Mouse (Mus musculus) MEL (cell line): ENCODE measurements at regions not wholly inside any gene's neighbourhood (a gene's known extent, or its start where the extent isn't known, plus 50 kb on each side); places are given as distances from the start of the nearest gene placed in this dataset.

Source experiments
- DNase-seq: peaks from one replicate; pipeline ENCODE4 v3.0.0; 2011; ENCODE audit warnings: low read depth, low spot score
- H3K27ac ChIP-seq: 2 replicates; pipeline ENCODE4 v1.5.1; 2012; ENCODE audit warnings: low read depth, mild to moderate bottlenecking, control low read depth, low read length, moderate library complexity; ENCODE audit not compliant: control insufficient read depth
- H3K27me3 ChIP-seq, 2 experiments: fragments of 150-350 bp in 1 of 2; sonication (generic) in 1 of 2; 2 replicates each; pipeline ENCODE4 v1.6.1; 2012; ENCODE audit warnings: low read length in 2 of 2, mild to moderate bottlenecking in 2 of 2, improper control_type of control experiment in 1 of 2, moderate library complexity in 1 of 2; ENCODE audit not compliant: insufficient read depth in 2 of 2, control insufficient read depth in 1 of 2
- H3K36me3 ChIP-seq, 2 experiments: 2 replicates each; pipeline ENCODE4 v1.6.1; 2012 to 2014; ENCODE audit warnings: low read length in 2 of 2, improper control_type of control experiment in 1 of 2, inconsistent platforms in 1 of 2, mild to moderate bottlenecking in 1 of 2; ENCODE audit not compliant: insufficient read depth in 2 of 2, control insufficient read depth in 1 of 2
- H3K4me1 ChIP-seq, 2 experiments: fragments of 150-350 bp in 1 of 2; sonication (generic) in 1 of 2; 2 replicates each; pipeline ENCODE4 v1.6.1; 2012; ENCODE audit warnings: low read length in 2 of 2, improper control_type of control experiment in 1 of 2, mild to moderate bottlenecking in 1 of 2; ENCODE audit not compliant: insufficient read depth in 2 of 2, control insufficient read depth in 1 of 2
- H3K4me3 ChIP-seq, 2 experiments: fragments of 150-350 bp in 1 of 2; sonication (generic) in 1 of 2; 2 replicates each; pipeline ENCODE4 v1.5.1; 2012; ENCODE audit warnings: low read depth in 2 of 2, low read length in 2 of 2, mild to moderate bottlenecking in 2 of 2, moderate library complexity in 2 of 2, control low read depth in 1 of 2, improper control_type of control experiment in 1 of 2; ENCODE audit not compliant: control insufficient read depth in 1 of 2, insufficient read depth in 1 of 2
- H3K79me2 ChIP-seq: 2 replicates; pipeline ENCODE4 v1.6.1; 2012; ENCODE audit warnings: mild to moderate bottlenecking, low read length, moderate library complexity; ENCODE audit not compliant: control insufficient read depth, poor library complexity, insufficient read depth
- H3K9ac ChIP-seq: 2 replicates; pipeline ENCODE4 v1.6.1; 2012; ENCODE audit warnings: low read depth, mild to moderate bottlenecking, control low read depth, low read length, moderate library complexity; ENCODE audit not compliant: control insufficient read depth, poor library complexity, severe bottlenecking
- H3K9me3 ChIP-seq: fragments of 150-350 bp; sonication (generic); replicated peaks from 2 replicates; pipeline ENCODE4 v1.6.1; 2012; ENCODE audit warnings: mild to moderate bottlenecking, low read length, improper control_type of control experiment, moderate library complexity; ENCODE audit not compliant: insufficient read depth
- CHD1 ChIP-seq: IDR thresholded peaks from 2 replicates; pipeline ENCODE4 v1.6.1; 2012; ENCODE audit warnings: low read depth, mild to moderate bottlenecking, inconsistent platforms, low read length, improper control_type of control experiment
- CTCF ChIP-seq, 3 experiments: IDR thresholded peaks in 2 of 3; conservative IDR thresholded peaks in 1 of 3; 2 replicates each; pipeline ENCODE4 v1.5.1; 2011 to 2012; ENCODE audit warnings: low read length in 3 of 3, low read depth in 2 of 3, mild to moderate bottlenecking in 2 of 3, improper control_type of control experiment in 1 of 3, inconsistent platforms in 1 of 3, mixed read lengths in 1 of 3, moderate library complexity in 1 of 3; ENCODE audit not compliant: control insufficient read depth in 1 of 3, insufficient read depth in 1 of 3, poor library complexity in 1 of 3, severe bottlenecking in 1 of 3
- E2F4 ChIP-seq: IDR thresholded peaks from 2 replicates; pipeline ENCODE4 v1.6.1; 2011; ENCODE audit warnings: low read depth, low read length, improper control_type of control experiment, borderline replicate concordance
- ELF1 ChIP-seq: IDR thresholded peaks from 2 replicates; pipeline ENCODE4 v1.6.1; 2014; ENCODE audit warnings: low read depth, mild to moderate bottlenecking, inconsistent platforms, low read length, improper control_type of control experiment, moderate library complexity
- GABPA ChIP-seq: IDR thresholded peaks from 2 replicates; pipeline ENCODE4 v1.6.1; 2012; ENCODE audit warnings: low read depth, mild to moderate bottlenecking, inconsistent platforms, low read length, improper control_type of control experiment, moderate library complexity
- HCFC1 ChIP-seq: IDR thresholded peaks from 2 replicates; pipeline ENCODE4 v1.6.1; 2012; ENCODE audit warnings: low read depth, mild to moderate bottlenecking, inconsistent platforms, low read length, improper control_type of control experiment, moderate library complexity
- JUND ChIP-seq: IDR thresholded peaks from 2 replicates; pipeline ENCODE4 v1.6.1; 2011; ENCODE audit warnings: low read depth, mild to moderate bottlenecking, improper control_type of control experiment, low read length
- MAFK ChIP-seq: IDR thresholded peaks from 2 replicates; pipeline ENCODE4 v1.6.1; 2011; ENCODE audit warnings: low read depth, mild to moderate bottlenecking, low read length, improper control_type of control experiment, borderline replicate concordance
- MAX ChIP-seq: IDR thresholded peaks from 2 replicates; pipeline ENCODE4 v1.6.1; 2011; ENCODE audit warnings: low read length, improper control_type of control experiment
- MYB ChIP-seq: IDR thresholded peaks from 2 replicates; pipeline ENCODE4 v1.6.1; 2011; ENCODE audit warnings: mild to moderate bottlenecking, low read depth, low read length, improper control_type of control experiment
- NRF1 ChIP-seq: IDR thresholded peaks from 2 replicates; pipeline ENCODE4 v1.6.1; 2014; ENCODE audit warnings: low read depth, mild to moderate bottlenecking, inconsistent platforms, low read length, improper control_type of control experiment, moderate library complexity; ENCODE audit not compliant: poor library complexity, insufficient read depth, severe bottlenecking
- POLR2AphosphoS5 ChIP-seq: IDR thresholded peaks from 2 replicates; pipeline ENCODE4 v1.6.1; 2012; ENCODE audit warnings: low read depth, borderline replicate concordance, mild to moderate bottlenecking, inconsistent platforms, low read length, moderate library complexity, mixed read lengths
- TBP ChIP-seq: IDR thresholded peaks from 2 replicates; pipeline ENCODE4 v1.8.0; 2011; ENCODE audit warnings: low read depth, low read length, improper control_type of control experiment
- TCF12 ChIP-seq: IDR thresholded peaks from 2 replicates; pipeline ENCODE4 v1.6.1; 2014; ENCODE audit warnings: low read depth, mild to moderate bottlenecking, inconsistent platforms, low read length, improper control_type of control experiment, moderate library complexity
- UBTF ChIP-seq: IDR thresholded peaks from 2 replicates; pipeline ENCODE4 v1.6.1; 2012; ENCODE audit warnings: low read depth, mild to moderate bottlenecking, inconsistent platforms, low read length, improper control_type of control experiment, moderate library complexity, borderline replicate concordance; ENCODE audit not compliant: insufficient read depth
- ZNF384 ChIP-seq: IDR thresholded peaks from 2 replicates; pipeline ENCODE4 v1.6.1; 2012; ENCODE audit warnings: low read depth, mild to moderate bottlenecking, inconsistent platforms, low read length, improper control_type of control experiment

- no peaks in the 10 kb centered on the region for H3K79me2 ChIP-seq
- no peaks in the 10 kb centered on the region for H3K36me3 ChIP-seq
- no peak for TF ChIP-seq TBP
- no peak for TF ChIP-seq JUND
- TF ChIP-seq ZNF384, result no peak
- no peak for TF ChIP-seq NRF1
- TF ChIP-seq ELF1, result no peak
- no peak for TF ChIP-seq MAFK
- TF ChIP-seq E2F4, result no peak
- no peak for TF ChIP-seq UBTF
- TF ChIP-seq CHD1, result no peak
- no peak for TF ChIP-seq HCFC1
These were observed 350.4 kb upstream of the Rag2 start for GRCm38 (mm10) chr2:101274045-101274664.

GRCm38 (mm10) chr2:101284886-101285285 lies 339.6 kb upstream of the Rag2 start:
- no peaks in the 10 kb centered on the region for H3K27me3 ChIP-seq
- no peak for DNase-seq
- no peak overlapping the region for H3K9ac ChIP-seq
- H3K36me3 ChIP-seq, result no peaks in the 10 kb centered on the region
- no peak for TF ChIP-seq MYB
- no peak for TF ChIP-seq GABPA
- H3K4me1 ChIP-seq, result no peaks in the 10 kb centered on the region
- no peak overlapping the region for H3K27ac ChIP-seq
- H3K4me3 ChIP-seq, result no peak overlapping the region
- no peaks in the 10 kb centered on the region for H3K79me2 ChIP-seq
- no peaks in the 10 kb centered on the region for H3K9me3 ChIP-seq

More at GRCm38 (mm10) chr2:101274045-101274664, 350.4 kb upstream of the Rag2 start:
- Histone ChIP-seq H3K27me3 (no peaks in the 10 kb centered on the region), H3K27ac (no peak overlapping the region), H3K4me3 (no peak overlapping the region), H3K4me1 (no peaks in the 10 kb centered on the region), H3K9ac (no peak overlapping the region), H3K9me3 (no peaks in the 10 kb centered on the region)
- no peak for DNase-seq

GRCm38 (mm10) chr2:101288119-101288518 lies 336.4 kb upstream of the Rag2 start:
- H3K36me3 ChIP-seq, result no peaks in the 10 kb centered on the region
- no peak overlapping the region for H3K4me3 ChIP-seq
- no peaks in the 10 kb centered on the region for H3K9me3 ChIP-seq
- H3K9ac ChIP-seq, result no peak overlapping the region
- DNase-seq, result no peak
- H3K4me1 ChIP-seq, result no peaks in the 10 kb centered on the region
- no peaks in the 10 kb centered on the region for H3K79me2 ChIP-seq
- H3K27me3 ChIP-seq, result no peaks in the 10 kb centered on the region
- TF ChIP-seq CTCF (IDR thresholded peaks at IDR 0.05 in 2 of 3, conservative IDR thresholded peaks at IDR 0.05 in 1 of 3; ENCODE audit: control insufficient read depth in 1 of 3, insufficient read depth in 1 of 3, low read depth in 2 of 3, low read length in 3 of 3, poor library complexity in 1 of 3, severe bottlenecking in 1 of 3) (no peak), TCF12 (no peak), MAX (no peak), GABPA (no peak), POLR2AphosphoS5 (no peak)
- H3K27ac ChIP-seq, result no peak overlapping the region
